In genomic region chr15:12548696-12549095, GRCm38 (mm10) we compare ENCODE assay signal across 8 mouse cellular contexts.
DNase-seq lines count a peak whose midpoint lies in the region; ATAC-seq and TF ChIP-seq lines count a peak whose summit lies in the region.

No protein-coding gene starts in this region.

- no peaks in the 10 kb centered on the region for H3K36me3 ChIP-seq in testis, adult 2 months (ENCODE audit: control insufficient read depth, insufficient read depth, low read length)
- H3K36me3 ChIP-seq in limb, embryonic 14.5 days (ENCODE audit: control insufficient read depth, insufficient read depth, low read length) = no peaks in the 10 kb centered on the region
- H3K36me3 ChIP-seq in stomach, postnatal 0 days (ENCODE audit: control insufficient read depth, insufficient read depth, low read length) = no peaks in the 10 kb centered on the region

- peak; percentile 21 for DNase-seq in adrenal gland, postnatal 14 days
- no peak for DNase-seq in adrenal gland, postnatal 4 days (ENCODE audit: low spot score in 2 of 2)
- DNase-seq in testis, postnatal 14 days (ENCODE audit: low spot score) = no peak
- DNase-seq in limb, embryonic 14.5 days (ENCODE audit: low spot score) = no peak
- DNase-seq in stomach, postnatal 0 days (ENCODE audit: low spot score) = no peak
- no peak for DNase-seq in frontal cortex, postnatal 10 days (ENCODE audit: low spot score in 2 of 2)
- DNase-seq in kidney, postnatal 14 days = no peak

- H3K27me3 ChIP-seq in testis, adult 2 months (ENCODE audit: control insufficient read depth, insufficient read depth, low read length) = no peaks in the 10 kb centered on the region
- H3K27me3 ChIP-seq in limb, embryonic 14.5 days (ENCODE audit: control insufficient read depth, insufficient read depth, low read length) = no peaks in the 10 kb centered on the region
- H3K27me3 ChIP-seq in stomach, postnatal 0 days (ENCODE audit: control insufficient read depth, insufficient read depth, low read length) = no peaks in the 10 kb centered on the region

- no peak for TF ChIP-seq CTCF in testis, adult 2 months (IDR thresholded peaks at IDR 0.05; ENCODE audit: control insufficient read depth, insufficient read depth, insufficient replicate concordance, low read depth, low read length)
- no peak for TF ChIP-seq CTCF in stomach, postnatal 0 days (IDR thresholded peaks at IDR 0.05; ENCODE audit: low read depth)

- WGBS in limb, embryonic 14.5 days = 27% methylated on average over 4 of the region's 4 CpGs
- WGBS in stomach, postnatal 0 days = 44% methylated on average over 4 of the region's 4 CpGs

- H3K4me2 ChIP-seq in limb, embryonic 14.5 days (replicated peaks; ENCODE audit: low read depth, low read length, severe bottlenecking) = peak overlapping the region; percentile 95
- peak overlapping the region; percentile 96 for H3K4me2 ChIP-seq in stomach, postnatal 0 days (replicated peaks; ENCODE audit: low read depth)

- no peak for TF ChIP-seq POLR2A in testis, adult 2 months (IDR thresholded peaks at IDR 0.05; ENCODE audit: control insufficient read depth, low read depth, low read length)
- no peak for TF ChIP-seq POLR2A in limb, embryonic 14.5 days (IDR thresholded peaks at IDR 0.05; ENCODE audit: borderline replicate concordance, extremely low read depth, insufficient read depth, insufficient read length)

- H3K9me3 ChIP-seq in limb, embryonic 14.5 days (ENCODE audit: control insufficient read depth, low read length) = no peaks in the 10 kb centered on the region
- H3K9me3 ChIP-seq in stomach, postnatal 0 days (ENCODE audit: control insufficient read depth, low read length) = no peaks in the 10 kb centered on the region

- H3K27ac ChIP-seq in testis, adult 2 months (ENCODE audit: control insufficient read depth, insufficient read depth, low read depth, low read length) = no peak overlapping the region
- no peak overlapping the region for H3K27ac ChIP-seq in limb, embryonic 14.5 days (replicated peaks; ENCODE audit: low read depth, low read length)
- peak overlapping the region; percentile 77 for H3K27ac ChIP-seq in stomach, postnatal 0 days (replicated peaks)

- no peak for TF ChIP-seq EP300 in stomach, postnatal 0 days (optimal IDR thresholded peaks at IDR 0.05)

- peaks cover 8% of the 10 kb centered on the region for H3K4me1 ChIP-seq in testis, adult 2 months (ENCODE audit: control insufficient read depth, insufficient read depth, low read length)
- H3K4me1 ChIP-seq in limb, embryonic 14.5 days (ENCODE audit: control insufficient read depth, insufficient read depth, low read length) = peaks cover 43% of the 10 kb centered on the region
- no peaks in the 10 kb centered on the region; the same call in 1 of the 2 replicates for H3K4me1 ChIP-seq in stomach, postnatal 0 days (replicated peaks; ENCODE audit: control insufficient read depth, insufficient read depth)

- ATAC-seq in limb, embryonic 14.5 days (ENCODE audit: low FRiP score, low read depth) = no peak
- no peak for ATAC-seq in stomach, postnatal 0 days (ENCODE audit: low FRiP score, low TSS enrichment)

- H3K9ac ChIP-seq in limb, embryonic 14.5 days (ENCODE audit: low read depth, low read length, severe bottlenecking) = 0 out of 2 replicates have a peak overlapping the region, but pooled peaks have one; percentile 60
- H3K9ac ChIP-seq in stomach, postnatal 0 days (ENCODE audit: low read length) = peak overlapping the region; percentile 73; the same call in 1 of the 2 replicates

- H3K4me3 ChIP-seq in testis, adult 2 months (ENCODE audit: control insufficient read depth, low read depth, low read length) = peak overlapping the region; percentile 75; the same call in 1 of the 2 replicates
- peak overlapping the region; percentile 54 for H3K4me3 ChIP-seq in limb, embryonic 14.5 days (replicated peaks; ENCODE audit: low read length)
- peak overlapping the region; percentile 62 for H3K4me3 ChIP-seq in stomach, postnatal 0 days (ENCODE audit: low read depth, low read length)
